Mouse (Mus musculus) right cerebral cortex, postnatal 14 days (tissue): Measurements from ENCODE around the gene Skap1.
A peak's percentile ranks its signal among the peaks of the same experiment; 100 is the strongest.

Source experiments
- DNase-seq: peaks from one replicate; pipeline ENCODE4 v3.0.0; 2022

Skap1 gene

GRCm38 (mm10) chr11:96637927-96638326 lies 173.5 kb downstream of the Skap1 start:
- no peak for DNase-seq

DNA sequence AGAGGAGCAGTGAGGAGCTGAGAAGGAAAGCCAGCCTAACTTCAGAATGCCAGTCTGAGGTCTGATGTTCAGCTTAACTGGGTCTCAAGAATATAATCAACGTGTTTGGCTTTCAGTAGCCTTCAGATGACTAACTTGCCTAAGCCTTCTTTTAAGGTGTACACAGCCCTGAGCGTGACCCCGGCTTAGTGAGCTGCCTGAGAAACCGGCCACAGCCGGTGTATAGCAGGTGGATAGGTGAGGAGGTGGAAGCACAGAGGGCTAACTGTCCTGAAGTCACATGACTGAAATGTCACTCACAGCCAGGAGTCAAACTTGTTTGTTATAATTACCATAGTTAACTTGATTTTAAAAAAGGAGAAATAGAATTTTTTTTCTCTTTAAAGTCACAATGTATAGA lies 175.4 kb downstream of the Skap1 start:
- DNase-seq, result no peak

DNA sequence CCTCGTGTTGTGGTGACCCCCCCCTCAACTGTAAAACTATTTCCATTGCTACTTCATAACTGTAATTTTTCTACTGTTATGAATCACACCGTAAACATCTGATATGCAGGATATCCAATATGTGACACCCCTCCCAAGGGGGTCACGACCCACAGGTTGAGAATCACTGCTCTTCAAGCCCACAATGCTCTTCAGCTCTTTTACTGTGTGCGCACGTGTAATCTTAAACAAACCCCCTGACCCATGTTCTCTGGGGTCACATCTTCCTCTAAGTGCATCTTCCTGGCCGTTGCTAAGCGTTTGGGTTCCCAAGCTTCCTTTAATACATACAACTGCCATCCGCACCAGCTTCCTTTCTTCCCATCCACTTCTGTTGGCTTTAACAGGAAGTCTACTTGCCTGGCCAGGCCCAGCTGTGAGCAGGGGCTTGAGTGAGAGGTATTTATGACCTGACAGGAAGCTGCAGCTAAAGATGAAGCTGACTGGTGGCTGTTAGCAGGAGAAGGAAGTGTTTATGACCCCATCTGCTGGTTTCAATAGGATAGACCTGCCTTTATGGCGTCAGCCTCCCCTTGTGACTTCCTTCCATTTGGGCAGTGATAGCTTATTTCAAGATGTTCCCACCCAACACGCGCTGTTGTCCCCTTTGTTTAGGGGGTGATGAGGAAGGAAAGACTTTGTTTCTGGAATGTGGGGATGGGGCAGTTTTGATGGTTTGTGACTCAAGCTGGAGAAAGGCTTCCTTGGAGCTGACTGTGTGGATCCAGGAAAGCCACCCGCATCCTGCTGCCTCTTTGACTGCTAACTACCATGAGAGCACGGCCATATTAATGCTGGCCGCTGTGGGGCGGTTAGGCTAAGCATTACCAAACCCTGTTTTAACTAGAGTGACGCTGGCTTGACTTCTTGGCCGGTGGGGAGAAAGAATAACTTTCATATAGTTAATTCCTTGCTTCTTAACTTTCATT lies 178.1 kb downstream of the Skap1 start:
- DNase-seq, result no peak

- no peak for DNase-seq
These were observed 180.6 kb downstream of the Skap1 start for GRCm38 (mm10) chr11:96644969-96645368.

DNA sequence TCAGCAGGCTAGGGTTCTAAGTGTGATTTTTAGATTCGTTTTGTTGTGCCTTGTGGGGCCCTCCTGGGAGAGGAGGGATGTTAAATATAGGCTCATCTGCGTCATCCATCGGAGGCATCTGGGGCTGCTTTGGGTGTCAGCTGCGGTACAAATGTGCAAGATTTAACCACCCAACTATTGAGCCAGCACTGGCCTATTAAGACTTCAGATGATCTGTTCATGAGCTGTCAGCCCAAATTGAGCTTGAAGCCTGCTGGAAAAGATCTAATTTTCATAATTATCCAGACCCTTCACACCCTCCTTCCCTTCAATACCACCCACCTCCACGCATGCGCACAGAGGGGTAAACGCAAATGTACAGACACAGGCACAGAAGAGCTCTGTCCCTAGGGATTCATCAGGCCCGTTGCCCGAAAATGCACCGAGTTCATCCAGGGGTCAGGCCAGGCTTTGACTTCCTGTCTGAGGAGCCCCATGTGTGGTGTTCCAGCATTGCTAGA lies 181.2 kb downstream of the Skap1 start:
- DNase-seq, result peak; percentile 48

DNA sequence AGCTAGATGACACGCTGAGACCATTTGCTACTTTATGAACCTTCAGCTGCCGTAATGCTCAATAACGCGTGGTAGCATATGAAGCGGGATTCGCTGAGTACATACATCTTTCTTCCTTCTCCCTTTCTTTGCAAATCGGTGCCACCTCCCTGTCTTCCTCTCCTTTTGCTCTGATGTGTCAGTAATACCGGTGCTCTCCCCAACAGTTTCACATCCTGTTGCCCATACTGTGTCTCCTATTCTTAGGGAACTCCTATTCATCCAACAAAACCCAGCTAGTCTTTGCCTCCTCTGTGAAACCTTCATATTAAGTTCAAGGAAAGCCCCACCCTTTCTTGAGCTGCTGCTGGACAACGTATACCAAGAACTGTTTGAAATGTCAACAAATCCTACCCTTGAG lies 187.5 kb downstream of the Skap1 start:
- DNase-seq, result no peak

DNA sequence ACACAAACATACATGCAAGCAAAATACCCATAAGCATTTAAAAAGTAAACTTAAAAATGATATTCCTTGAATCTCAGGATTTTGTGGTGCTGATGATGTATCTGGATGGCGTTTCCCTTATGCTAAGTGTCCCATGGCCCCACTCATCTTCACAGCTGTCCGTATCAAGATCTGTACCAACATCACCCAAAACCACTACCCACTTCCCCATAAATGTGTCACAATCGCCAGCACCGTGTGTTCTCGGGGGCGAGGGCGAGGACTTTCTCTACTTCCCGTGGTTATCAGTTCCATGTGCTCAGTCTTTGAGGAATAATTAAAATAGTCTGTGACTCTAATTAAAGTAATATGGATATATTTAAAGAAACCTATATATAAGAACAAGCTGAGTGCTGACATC lies 189.5 kb downstream of the Skap1 start:
- DNase-seq, result no peak

GRCm38 (mm10) chr11:96658420-96658819 lies 194.0 kb downstream of the Skap1 start:
- no peak for DNase-seq

DNA sequence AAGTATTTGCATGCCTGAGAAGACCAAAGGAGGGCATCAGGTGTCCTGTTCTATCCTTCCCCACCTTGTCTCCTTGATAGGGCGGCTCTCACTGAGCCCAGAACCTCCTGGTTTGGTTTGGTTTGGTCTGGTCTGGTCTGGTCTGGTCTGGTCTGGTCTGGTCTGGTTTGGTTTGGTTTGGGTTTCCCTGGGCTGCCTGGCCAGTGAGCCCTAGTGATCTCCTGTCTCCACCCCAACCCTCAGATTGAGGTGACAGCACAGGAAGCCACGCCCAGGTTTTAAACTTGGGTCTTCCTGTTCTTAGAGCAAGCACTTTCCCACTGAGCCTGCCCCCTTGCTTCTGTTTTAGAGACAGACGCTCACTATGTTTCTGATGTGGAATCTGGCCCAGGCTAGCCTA lies 202.5 kb downstream of the Skap1 start:
- no peak for DNase-seq

- no peak for DNase-seq
These were observed 204.0 kb downstream of the Skap1 start for GRCm38 (mm10) chr11:96668367-96668766.

DNA sequence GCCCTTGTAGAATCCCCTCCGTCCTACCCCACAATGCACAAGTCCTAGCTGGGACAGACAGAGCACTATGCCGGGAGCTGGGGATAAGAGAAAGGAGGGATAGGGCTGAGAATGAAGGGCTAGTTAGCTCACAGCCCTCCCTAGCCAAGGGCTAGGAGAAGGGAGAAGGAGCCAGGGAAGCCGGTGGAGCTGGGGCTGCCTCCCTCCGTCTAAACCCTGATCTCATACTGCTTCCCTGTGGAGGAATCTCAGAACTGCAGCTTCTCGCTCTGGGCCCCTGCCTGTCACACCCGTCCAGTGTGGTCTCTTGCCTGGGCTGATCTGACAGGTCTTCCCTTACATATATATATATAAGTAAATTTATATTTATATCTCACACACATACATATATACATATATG lies 209.4 kb downstream of the Skap1 start:
- DNase-seq, result peak; percentile 66

DNA sequence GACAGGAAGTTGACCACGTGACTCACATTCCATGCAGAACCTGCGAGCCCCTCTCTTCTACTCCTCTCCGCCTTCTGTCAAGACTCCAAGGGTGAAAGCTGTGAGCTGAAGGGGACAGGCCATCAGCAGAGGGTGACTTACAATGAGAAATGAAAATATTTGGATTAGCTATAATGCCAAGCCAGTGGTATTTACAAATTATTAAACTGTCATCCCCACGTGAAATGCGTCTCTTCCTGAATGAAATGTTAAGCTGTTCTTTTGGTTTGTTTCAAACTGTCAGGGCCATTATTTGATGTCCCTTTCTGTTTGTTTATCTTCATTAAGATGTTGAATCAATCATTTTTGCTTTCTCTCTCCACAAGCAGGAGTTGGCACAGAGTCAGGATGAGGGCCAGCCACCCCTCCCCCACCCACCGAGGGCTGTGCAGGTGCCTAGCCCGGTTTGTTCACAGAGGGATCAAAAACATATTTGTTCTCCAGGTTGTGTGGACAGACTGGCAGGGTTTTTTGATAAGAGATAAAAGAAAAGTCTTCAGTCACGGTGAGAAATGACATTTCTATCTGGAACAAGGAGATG lies 210.5 kb downstream of the Skap1 start:
- no peak for DNase-seq

GRCm38 (mm10) chr11:96678026-96678425 lies 213.6 kb downstream of the Skap1 start:
- no peak for DNase-seq

DNA sequence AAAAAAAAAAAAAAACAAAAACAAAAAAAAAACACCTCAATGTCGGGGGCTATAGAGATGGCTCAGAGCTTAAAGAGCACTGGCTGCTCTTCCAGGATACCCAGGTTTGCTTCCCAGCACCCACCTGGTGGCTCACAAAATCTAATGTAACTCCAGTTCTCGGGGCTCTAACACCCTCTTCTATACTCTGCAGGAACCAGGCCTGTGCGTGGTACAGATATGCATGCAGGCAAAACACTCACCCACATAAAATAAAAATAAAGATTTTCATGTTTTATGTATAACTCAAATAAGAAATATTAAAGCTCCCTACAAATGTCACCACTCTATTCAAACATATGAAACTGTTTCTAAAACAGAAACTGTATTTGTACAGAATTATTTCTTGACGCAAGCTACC lies 214.6 kb downstream of the Skap1 start:
- DNase-seq, result no peak

- DNase-seq, result no peak
These were observed 221.0 kb downstream of the Skap1 start for GRCm38 (mm10) chr11:96685381-96685780.

- DNase-seq, result no peak
These were observed 222.4 kb downstream of the Skap1 start for GRCm38 (mm10) chr11:96686713-96687280.

DNA sequence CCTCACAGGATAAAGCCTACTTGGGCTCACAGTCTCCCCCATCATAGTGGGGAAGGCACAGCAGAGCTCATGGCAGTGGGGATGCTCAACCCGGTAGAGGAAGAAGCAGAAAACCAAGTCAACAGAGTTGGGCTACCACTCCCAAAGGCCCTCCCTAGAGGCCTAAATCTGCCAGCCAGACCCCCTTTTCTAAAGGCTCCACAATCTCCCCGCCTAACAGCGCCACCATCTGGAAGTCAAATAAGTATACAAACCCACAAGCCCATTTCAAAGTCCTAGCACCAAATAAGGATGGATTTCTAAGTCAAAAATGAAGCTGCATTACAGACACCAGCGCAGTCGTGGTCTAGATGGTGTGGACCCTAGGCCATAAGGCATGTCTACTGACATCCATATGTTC lies 227.9 kb downstream of the Skap1 start:
- DNase-seq, result no peak

DNA sequence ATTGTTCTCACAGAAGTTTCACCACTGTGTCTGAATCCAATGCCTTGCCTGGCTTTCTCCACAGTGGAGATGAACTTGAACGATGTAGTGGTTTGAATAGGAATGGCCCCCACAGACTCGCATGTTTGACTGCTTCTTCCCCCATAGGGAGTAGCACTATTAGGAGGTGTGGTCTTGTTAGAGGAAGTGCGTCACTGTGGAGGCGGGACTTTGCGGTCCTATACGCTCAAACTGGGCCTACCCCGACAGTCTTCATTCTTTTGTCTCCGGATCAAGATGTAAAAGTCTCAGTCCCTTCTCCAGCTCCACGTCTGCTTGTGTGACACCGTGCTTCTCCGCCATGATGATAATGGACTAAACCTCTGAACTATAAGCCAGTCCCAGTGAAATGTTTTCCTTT lies 229.0 kb downstream of the Skap1 start:
- no peak for DNase-seq

DNA sequence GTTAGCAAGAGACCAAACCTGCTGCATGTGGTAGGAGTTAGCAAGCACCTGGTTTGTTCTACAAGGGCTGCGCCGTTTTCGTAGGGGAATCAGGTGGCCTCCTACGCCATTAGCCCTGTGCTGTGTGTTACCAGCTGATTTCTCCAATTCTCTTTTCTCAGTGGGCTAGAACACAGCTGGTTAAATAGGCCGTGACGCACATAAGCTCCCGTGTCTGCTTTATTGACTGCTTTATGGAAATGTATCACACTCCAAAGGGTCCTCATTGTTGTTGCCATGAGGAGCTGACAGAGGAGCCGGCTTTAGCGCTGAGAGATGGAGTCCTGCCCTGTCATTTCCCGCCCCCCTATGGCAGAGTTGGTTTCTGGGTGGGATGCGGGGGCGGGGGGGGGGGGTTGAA lies 230.4 kb downstream of the Skap1 start:
- DNase-seq, result no peak

DNA sequence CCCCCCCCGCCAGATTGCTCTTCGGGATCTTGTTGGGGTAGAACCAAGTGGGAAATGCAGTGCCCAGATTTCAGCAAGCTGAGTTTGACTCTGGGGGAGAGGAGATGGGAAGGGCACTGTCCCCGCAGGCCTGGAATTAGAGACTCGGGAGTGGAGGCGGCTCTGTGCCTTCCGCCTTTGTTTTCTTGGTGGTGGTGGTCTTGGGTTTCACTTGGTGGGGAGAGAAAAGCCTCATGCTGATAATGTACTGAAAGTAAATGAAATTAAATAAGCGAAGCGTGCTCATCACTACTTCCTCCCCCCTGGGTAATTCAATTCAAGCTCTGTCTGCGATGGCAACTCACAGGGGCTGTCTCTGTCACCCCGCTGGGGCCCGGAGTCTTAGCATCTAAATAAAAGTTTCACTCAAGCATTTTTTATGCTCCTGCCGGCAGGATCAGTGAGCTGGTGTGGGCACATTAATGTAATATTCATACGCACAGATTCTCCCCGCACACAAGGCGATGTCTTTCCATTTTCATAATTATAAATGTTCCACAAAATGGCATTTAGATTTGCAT lies 231.9 kb downstream of the Skap1 start:
- DNase-seq, result no peak

DNA sequence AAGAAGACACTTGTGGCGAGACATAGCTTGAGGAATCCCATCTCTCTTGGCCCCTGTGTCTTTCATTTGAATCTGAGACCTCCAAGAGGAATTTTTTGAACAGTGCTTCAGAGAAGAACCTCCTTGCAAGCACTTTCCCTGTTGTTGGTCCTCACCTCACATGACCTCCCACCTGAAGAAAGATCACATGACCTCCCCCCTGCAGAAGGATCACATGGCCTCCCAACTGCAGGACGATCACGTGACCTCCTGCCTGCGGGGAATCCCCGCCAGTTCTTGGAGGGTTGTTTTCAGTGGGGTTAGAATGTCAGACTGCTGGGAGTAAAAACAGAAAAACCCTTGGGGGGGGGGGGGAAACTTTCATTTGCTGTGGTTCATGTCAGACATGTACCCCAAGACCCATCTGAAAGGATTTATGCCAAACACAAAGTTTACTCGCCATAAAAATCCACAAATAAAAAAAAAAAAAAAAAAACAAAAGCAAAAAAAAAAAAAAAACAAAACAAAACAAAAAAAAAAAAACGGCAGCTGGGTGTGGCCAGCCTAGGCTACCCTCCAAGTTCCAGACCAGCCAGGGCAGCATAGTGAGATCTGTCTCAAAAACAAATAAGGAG lies 232.6 kb downstream of the Skap1 start:
- DNase-seq, result no peak

GRCm38 (mm10) chr11:96697467-96697866 lies 233.1 kb downstream of the Skap1 start:
- DNase-seq, result no peak

- no peak for DNase-seq
These were observed 239.4 kb downstream of the Skap1 start for GRCm38 (mm10) chr11:96703813-96704212.
